Mouse (Mus musculus) small intestine, adult 2 months (tissue): Measurements from ENCODE around the gene Mgrn1.

Experiments
- CTCF ChIP-seq: fragments of 200-500 bp; IDR thresholded peaks from 2 replicates; pipeline ENCODE4 v1.5.1; 2012; ENCODE audit warnings: low read depth, mild to moderate bottlenecking, control low read depth, inconsistent platforms, low read length, moderate library complexity, mixed read lengths; ENCODE audit not compliant: insufficient replicate concordance, insufficient read length; ENCODE audit errors: extremely low read depth
- POLR2A ChIP-seq: fragments of 200-500 bp; IDR thresholded peaks from 2 replicates; pipeline ENCODE4 v1.6.1; 2012; ENCODE audit warnings: low read depth, mild to moderate bottlenecking, control low read depth, inconsistent platforms, low read length, moderate library complexity

- TF ChIP-seq CTCF (no peak), POLR2A (no peak)
Measured at GRCm38 (mm10) chr16:4956609-4957008, 70.6 kb downstream of the Mgrn1 start.
